Mouse (Mus musculus) liver, postnatal 0 days (tissue): ENCODE measurements at regions not wholly inside any gene's neighbourhood (a gene's known extent, or its start where the extent isn't known, plus 50 kb on each side); places are given as distances from the start of the nearest gene placed in this dataset.

Experiments used
- CTCF ChIP-seq: sonication (generic); IDR thresholded peaks from 2 replicates; pipeline ENCODE4 v1.5.1; 2016; ENCODE audit warnings: antibody characterized with exemption, low read depth
- EP300 ChIP-seq: IDR thresholded peaks from 2 replicates; pipeline ENCODE4 v1.6.1; 2016; ENCODE audit warnings: antibody characterized with exemption, low read depth, mild to moderate bottlenecking

DNA sequence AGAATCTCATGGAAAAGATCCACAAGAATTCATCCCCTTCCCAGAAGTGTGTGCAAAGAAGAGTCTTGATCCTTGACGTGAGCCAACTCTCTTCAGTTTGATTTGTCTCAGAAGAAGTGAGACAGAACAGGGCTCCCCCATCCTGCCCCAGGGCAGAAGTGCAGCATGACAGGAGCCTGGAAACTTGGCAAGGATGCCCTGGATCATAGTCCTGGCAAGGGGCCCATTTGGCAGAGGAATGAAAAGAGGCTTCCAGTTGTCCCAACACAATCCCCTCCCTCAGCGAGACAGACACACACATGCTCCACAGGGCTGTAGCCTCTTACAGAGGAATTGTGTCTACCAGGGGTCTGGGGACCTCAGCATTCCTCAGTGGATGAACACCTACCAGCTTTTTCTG lies 102.7 kb downstream of the Ptpn20 start:
- peak; percentile 16 for TF ChIP-seq CTCF
- TF ChIP-seq EP300, result no peak
